Mouse (Mus musculus): ENCODE measurements around the gene Man2a1.

The Man2a1 gene

GRCm38 (mm10) chr17:64603134-64603533 lies 2.6 kb downstream of the Man2a1 start:
- DNase-seq (ENCODE audit: low spot score): no peak

GRCm38 (mm10) chr17:64603534-64603933 lies 3.0 kb downstream of the Man2a1 start:
- no peak for DNase-seq (ENCODE audit: low spot score)

DNA sequence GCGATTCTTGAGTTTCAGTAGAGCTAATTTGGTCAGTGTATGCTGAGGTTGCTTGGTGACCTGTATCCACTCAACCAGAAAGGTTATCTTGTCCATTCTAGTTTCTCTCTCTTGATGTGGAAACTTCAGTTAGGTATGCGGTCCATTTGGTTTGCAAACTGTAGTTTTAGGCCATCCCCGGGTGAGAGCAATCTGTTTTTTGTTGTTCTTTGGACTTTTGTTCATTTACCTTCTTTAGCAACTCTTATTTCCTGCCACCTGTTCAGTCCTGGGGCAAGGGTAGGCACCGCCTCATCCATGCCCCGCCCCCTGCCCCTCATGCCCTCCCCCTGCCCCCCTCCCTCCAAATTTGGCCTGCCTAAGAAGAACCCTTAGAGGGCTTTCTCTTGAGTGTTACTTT lies 3.6 kb downstream of the Man2a1 start:
- no peak for DNase-seq (ENCODE audit: low spot score)

DNA sequence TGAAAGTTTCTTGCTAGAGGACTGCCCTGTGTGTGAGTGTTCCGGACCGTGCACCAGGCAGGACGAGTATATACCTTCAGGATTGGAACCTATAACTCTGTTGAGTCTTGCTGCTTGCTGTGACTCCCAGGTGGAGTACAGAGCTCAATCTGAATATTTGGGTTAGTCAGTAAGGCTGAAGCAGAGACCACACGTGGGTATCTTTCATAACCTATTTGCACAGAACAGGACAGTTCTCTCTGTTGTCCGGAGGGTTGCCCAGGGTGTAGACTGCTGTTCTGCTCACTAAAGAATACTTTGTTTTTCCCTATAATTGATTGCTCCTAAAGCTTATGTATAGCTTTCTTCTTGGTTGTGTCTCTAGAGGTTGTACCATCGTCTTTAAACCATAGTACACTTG lies 7.7 kb downstream of the Man2a1 start:
- no peak for DNase-seq (ENCODE audit: low spot score)

DNA sequence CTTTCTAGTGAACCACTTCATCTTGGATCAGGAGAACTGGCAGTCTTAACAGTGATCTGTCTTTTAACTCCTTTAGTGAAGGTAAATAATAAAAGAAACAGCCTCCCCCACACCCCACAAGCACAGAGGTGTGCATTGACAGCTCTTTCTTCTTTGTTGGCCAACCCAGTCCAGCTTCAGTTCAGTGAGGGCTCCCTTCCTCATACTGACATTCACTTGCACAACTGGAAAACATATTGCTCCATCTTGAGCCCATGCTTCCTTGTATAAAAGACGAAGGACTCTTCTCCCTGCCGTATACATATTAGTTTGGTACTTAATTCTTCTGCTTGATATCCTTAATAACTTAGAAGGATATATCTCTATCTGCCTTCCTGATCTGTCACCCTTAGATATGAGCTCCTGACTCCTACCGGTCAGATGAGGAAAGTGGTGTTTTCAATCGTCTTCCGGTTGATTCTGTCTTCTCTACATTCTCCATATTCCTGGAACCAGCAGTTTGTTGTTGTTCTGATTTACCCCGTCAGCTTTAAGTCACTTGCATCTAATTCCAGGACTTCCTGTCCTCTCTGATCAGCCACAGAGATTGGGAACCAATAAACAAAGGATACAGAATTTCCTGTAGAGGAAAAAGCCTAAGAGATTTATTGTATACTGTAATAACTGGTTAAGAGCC lies 8.5 kb downstream of the Man2a1 start:
- DNase-seq (ENCODE audit: low spot score): no peak

GRCm38 (mm10) chr17:64609741-64610140 lies 9.2 kb downstream of the Man2a1 start:
- no peak for DNase-seq (ENCODE audit: low spot score)

DNA sequence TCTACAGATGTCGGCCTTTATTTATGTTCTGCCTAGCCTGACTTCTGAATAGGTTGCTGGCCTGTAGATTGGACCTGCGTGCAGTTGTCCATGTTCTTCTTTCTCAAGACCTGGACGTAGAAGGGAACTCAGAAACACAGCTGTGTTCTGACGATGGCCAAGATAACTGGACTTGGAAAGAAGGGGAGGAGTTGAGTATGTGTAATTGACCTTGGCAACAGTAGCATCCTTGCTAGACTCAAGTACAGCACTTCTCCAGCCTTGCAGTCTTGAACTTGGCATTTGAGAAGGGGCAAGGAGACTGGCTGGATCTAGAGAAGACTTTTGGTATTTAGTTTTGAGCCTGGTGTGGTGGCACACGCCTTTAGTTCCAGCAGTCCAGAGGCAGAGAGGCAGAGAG lies 10.9 kb downstream of the Man2a1 start:
- DNase-seq (ENCODE audit: low spot score): no peak

DNA sequence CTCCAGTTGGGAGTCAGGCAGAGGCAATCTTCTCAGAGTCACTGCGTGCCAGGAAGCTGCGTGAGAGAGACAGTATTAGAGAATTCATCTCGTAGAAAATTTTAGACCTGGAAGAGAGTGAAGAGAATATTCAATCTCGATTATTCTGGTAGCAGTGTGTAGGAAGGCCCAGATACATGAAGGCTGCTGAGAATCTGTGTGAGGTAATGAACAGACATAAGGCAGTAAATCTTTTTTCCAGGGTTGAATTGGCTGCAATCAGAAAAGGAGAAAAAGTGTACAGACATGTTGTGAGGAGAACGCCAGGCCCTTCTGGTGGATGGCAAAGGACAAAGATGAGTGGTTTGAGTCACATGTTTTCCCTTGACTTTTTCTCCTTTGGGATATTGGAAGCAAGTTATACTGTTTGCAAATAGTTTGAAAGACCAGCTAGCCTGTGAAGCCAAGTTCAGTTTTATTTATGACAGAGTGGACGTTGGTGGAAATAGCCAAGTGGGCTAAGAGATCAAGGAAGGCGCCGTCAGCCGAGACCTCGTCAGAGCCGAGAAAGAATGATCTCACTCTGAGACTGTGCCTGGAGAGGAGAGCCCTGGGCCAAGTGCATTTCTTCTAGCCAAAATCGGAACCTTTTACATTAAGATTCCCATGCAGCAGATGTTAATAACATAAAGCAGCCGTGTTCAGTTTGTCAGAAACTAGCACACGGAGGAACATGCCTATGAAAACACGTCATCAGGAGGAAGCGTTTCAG lies 11.8 kb downstream of the Man2a1 start:
- DNase-seq (ENCODE audit: low spot score): no peak

- no peak for DNase-seq (ENCODE audit: low spot score)
Observed at GRCm38 (mm10) chr17:64612930-64613329, 12.4 kb downstream of the Man2a1 start.

- no peak for DNase-seq (ENCODE audit: low spot score)
Observed at GRCm38 (mm10) chr17:64613351-64613750, 12.8 kb downstream of the Man2a1 start.

DNA sequence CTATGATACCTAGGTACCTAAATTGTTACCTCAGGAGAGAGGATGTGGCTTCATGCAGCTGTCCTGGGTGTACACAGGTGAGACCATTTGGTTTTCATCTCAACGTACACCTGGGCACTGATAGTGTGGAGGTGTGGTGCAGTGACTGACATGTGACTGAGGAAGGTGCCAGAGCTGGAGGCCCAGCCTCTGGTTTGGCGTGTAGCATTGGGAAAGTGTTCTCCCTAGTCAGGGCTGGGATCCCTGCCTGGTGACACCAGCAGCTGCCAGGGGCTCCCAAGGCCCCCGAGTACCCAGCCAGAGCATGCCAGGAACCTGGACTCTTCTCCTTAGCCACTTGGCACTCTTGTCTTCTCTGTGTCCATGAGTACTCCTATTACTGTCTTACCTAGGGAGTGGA lies 14.3 kb downstream of the Man2a1 start:
- no peak for DNase-seq (ENCODE audit: low spot score)

GRCm38 (mm10) chr17:64615420-64615819 lies 14.9 kb downstream of the Man2a1 start:
- DNase-seq (ENCODE audit: low spot score): no peak

- no peak for DNase-seq (ENCODE audit: low spot score)
Observed at GRCm38 (mm10) chr17:64616259-64616658, 15.7 kb downstream of the Man2a1 start.

DNA sequence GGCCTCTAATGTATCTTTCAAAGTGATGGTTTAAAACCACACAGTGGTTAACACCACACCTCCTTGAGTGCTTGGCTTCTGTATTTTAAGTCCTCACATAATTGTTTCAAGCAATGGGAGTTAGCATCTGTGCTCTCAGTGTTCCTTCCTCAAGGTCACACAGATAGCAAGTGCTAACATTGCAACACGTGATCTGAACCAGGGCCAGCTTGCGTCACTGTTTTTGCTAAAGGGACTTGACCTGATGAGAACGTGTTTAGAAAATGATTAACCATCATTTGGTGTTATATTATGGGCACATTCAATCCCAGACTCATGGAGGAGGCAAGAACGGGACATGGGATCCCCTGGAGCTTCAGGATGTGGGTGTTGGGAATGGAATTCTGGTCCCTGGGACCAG lies 17.3 kb downstream of the Man2a1 start:
- no peak for DNase-seq (ENCODE audit: low spot score)

DNA sequence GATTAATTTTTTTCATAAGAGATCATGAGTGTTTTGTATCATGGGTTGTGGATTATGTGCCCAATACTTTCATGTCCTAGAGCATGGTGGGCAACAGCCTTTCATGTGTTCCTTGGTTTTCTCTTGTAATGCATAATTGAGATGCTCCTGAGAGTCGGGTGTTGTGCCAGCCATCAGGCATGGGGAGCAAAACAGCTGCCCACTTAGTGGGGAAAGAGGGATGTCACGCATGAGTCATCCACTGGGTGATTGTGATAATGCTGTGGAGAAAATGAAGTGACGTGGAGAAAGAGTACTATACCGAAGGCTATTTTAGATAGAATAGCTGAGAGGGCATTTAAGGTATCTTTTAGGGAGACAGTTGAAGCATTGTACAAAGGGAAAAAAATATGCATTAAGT lies 18.5 kb downstream of the Man2a1 start:
- no peak for DNase-seq (ENCODE audit: low spot score)

GRCm38 (mm10) chr17:64620135-64620534 lies 19.6 kb downstream of the Man2a1 start:
- DNase-seq (ENCODE audit: low spot score): no peak

DNA sequence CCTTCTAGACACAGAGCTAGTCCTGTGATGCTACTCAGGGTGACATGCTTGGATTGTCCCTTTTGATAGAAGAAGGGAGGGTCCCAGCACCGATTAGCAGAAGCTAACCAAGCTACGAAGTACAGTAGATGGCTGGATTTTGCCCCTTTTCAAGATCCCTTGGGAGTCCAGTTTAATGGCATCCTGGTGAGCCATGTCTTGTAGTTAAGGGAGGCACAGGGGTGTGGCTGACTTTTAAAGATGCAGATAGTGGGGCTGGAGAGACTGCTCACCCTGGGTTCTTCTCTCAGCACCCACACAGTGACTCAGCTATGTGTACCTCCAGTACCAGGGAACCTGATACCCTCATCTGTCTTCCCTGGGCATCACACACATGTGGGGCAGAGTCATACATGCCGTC lies 20.1 kb downstream of the Man2a1 start:
- DNase-seq (ENCODE audit: low spot score): no peak

DNA sequence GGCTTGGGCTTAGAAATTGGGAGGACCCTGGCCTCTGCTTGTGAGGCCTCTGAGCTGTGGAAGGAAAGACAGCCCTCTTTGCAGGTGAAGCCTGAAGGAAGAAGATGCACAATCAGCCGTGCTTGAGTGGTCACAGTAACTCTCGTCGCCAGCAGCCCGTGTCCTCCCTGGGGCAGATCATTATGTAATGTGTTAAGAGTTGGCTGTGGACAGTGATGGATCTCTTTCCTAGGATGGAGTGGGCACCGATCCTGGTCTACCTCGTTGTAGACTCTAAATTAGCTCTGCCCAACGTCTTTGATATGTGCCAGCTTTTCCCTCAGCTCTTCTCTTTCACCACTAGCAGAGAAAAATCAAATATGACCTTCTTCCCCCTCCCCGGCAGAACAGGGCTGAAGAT lies 20.7 kb downstream of the Man2a1 start:
- DNase-seq (ENCODE audit: low spot score): no peak

DNA sequence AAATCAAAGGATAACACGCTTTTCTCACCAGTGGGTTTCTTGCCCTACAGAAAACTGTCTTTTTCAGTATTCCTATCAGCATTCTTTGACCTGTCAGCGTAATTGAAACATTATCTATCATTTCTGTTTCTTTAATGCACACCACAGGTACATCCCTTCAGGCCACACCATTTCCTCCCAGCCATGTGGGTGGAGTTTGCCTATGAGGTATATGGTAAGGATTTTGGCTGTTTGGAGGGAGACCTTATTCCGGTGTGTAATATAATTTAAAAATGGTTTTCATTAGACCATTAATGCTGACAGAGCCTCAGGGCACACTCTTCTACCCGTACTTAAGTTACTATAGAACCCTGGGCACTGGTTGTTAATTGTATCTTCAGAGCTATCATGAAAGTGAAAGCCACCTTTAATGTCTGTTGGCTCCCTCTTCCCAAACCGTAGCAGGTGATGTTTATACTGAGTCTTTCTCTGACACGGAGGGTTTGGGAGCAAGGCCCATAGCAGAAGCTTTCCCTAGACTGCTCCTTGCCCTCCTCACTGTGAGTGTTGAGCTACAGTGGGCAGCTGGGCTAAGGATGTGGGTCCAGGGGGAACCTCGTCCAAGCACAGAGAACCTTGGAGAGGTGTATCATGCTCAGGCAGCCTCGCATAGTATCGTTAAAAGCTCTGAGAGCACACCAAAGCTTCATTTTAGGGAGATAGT lies 21.3 kb downstream of the Man2a1 start:
- no peak for DNase-seq (ENCODE audit: low spot score)

DNA sequence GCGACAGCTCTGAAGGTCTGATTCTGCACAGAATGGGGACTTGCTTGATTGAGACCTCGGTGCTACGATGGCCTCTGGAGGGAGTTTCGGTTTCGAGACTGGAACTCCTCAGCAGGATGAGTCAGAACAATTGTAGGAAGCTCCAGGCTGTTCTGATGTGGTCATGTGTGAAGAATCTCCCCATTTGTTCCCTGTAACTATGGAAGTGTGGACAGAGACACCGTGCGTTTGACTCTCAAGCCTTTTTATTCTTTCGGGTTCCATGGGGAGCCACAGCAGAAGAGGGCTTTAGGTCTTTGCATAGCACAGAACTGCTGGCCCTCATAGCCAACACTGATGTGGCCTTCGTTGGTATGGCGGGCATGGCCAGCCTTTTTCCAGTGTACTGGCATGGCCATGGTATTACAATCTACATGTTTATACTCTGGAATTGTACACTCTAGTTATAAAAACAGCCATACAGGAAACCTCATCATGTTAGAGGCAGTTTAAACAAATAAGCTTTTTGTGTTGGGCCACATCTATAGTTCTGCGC lies 21.9 kb downstream of the Man2a1 start:
- DNase-seq (ENCODE audit: low spot score): no peak

GRCm38 (mm10) chr17:64624439-64624838 lies 23.9 kb downstream of the Man2a1 start:
- DNase-seq (ENCODE audit: low spot score): no peak

DNA sequence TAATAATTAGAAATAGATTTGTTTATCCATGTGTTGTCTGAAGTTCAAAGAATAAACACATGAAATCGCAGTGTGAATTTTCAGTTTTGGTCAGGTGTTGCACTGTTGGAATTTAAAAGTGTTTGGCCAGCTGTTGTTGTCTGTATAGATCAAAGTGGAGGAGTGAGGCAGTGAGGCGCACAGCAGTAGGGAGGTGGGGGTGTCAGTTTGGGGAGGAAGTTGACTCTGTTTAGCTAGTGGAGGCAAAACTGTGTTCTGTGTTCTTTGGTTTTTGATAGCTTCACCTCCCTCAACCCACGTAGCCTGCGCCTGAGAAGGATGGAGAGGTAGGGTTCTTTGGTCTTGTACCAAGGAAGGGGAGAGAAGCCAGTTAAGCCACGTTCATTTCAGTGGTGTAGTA lies 28.3 kb downstream of the Man2a1 start:
- no peak for DNase-seq (ENCODE audit: low spot score)

DNA sequence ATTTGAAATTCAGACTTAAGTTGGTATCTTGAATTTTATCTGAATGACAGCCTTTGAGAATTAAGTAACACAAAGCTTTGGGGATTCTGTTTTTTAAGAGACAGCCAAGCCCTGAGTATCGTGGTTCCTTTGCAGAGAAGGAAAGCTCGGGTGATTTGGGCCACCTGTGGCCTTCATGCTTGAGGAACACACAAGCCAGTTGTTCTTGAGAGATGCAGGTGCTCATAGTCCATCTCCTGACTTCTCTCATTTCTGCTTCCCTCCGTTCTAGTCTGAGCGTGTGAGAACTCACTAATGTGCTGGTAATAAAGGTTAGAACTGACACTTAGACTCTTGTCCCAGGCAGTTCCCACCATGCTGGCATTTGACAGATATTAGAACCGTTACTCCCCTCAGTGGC lies 28.9 kb downstream of the Man2a1 start:
- no peak for DNase-seq (ENCODE audit: low spot score)

Data from ovary, postnatal 10 days (tissue).